Mouse (Mus musculus) yolk sac, embryonic 10.5 days (tissue): ENCODE results near the gene Mmadhc.
A peak's percentile ranks its signal among the peaks of the same experiment; 100 is the strongest.

Experiments used
- DNase-seq: peaks from one replicate; pipeline ENCODE4 v3.0.0-alpha.2; 2017; ENCODE audit warnings: low spot score

Mmadhc gene

DNA sequence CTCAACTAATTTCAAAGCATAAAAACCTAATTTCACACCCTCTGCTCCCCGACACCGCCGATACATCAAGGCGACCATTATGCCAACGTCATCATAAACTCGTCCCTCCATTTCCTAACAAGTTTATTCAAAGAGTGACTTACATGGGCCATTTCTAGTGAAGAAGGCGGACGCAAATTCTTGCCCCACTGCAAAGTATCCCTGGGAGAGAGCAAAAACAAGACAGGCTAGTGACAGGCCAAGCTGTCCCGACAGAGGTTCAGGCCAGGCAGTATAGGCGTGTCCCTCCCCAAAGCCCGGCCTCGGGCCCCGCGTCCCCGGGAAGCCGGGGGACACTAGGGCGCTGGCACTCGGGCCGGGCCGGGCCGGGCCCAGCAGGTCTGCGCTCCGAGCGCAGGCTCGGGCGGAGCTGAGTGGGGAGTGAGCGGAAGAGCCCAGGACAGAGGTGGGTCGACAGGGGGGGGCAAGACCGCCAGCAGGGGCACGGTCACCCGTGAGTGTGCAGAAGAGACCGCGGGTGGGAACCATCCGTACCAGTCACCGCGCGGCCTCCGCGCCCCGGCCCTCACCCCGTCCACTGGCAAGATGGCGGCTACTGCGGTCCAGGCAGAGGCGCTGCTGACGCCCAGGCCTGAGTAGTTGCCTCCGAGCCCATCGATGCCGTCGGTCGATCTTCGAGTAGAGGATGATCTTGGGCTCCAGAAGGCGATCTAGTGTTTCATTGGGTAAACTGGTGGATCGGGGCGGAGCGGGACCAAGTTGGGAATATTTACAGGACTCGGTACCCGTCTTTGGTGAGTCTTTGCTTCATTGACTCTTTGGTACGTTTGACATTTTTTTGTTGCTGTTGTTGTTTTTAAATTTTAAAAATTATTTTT is at the start of gene Mmadhc:
Gene Mmadhc (minus strand): TSS at position 693 of the 878 bp plus-strand sequence.
- peak; percentile 94 for DNase-seq

DNA sequence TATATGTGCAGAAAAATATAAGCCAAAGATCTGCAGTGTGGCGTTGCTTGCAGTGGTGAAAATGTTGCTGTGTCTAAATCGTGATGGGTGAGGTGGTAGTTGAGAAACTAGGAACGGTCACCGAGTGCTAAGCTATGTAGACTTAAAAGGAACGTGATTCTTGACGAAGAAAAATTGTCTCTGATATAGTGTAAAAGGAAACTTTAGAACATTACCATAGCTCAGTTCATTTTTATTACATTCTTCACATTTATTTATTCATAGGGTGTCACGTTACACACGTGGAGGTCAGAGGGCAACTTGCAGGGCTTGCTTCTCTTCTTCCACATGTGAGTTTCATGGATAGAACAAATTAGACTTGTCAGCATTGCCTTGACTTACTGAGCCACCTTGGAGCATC is 47.0 kb upstream of the Mmadhc start:
- no peak for DNase-seq

DNA sequence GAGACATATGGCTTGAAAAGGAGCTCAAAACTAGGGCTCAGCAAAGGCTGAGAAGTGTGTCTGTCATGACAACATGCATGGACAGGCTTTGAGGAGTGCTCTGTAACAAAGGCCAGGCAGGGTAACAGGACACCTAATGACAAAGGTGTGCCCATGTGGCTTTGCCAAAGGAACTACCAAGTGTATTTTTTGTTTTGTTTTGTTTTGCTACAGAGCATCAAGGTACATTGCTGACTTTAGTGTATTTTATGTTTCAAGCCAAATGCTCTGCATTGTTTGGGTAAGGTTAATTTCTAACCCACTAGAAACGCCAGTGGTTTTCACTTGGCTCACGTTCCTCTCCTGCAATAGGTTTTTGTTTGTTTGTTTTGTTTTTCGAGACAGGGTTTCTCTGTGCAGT is 42.5 kb upstream of the Mmadhc start:
- DNase-seq = no peak

DNA sequence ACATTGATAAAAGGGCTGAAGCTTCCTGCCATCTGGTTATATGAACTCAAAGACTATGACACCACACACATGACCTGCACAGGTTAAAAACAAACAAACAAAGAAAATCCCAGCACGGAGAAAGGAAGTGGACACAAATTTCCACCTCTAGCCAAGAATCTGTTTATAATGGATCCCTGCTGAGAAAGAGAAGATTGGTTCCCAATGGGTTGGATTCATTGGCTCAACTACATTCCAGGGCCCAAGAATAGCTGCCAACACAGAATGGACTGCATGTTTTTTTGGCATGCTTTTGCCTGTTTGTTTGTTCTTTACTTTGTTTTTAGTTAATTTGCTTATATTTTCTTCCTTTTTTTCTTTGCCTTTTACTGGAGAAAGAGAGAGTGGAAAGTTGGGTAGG is 41.0 kb upstream of the Mmadhc start:
- no peak for DNase-seq

DNA sequence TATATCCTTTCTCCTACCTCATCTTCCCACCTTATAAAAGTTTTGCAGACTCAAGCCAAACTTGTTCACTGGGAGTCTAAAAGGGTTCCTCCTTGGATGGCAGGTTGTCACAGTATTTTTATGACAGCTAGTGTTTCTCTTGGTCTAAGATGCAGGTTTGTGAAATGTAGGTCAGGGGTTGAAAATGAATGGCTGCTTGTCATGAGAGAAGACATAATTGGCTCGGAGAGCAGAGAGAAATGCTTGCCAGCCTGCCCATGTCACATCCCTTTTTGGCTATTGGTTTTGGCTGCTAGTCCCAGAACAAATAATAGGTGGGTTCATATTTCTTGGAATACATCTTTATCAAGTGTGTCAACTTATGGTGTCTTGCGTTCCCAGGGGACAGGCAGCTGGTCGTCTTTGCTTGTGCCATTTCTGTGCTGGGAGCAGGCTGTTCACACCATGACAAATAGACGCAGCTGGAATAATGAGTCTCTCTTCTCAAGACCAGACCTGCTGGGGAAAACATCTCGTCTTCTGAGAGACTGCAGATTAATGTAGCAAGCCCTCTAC is 35.2 kb upstream of the Mmadhc start:
- no peak for DNase-seq

DNA sequence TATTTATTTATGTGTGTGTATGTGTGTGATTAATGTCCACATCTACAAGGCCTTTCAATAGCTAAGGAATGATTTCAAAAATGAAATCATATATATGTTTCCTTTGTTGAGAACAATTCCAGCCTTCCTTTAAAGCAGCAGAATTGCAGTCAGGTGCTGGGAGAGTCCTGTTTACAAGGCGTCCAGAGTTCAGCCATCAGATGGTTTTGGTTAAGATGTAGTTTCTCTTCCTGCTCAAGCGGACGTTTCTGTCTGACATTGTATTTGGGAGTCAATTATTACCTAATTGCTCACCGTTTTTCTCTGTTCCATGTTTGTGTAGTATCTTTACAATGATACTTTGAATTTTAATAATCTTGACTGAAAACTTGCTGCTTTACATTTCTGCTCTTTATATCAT is 31.6 kb upstream of the Mmadhc start:
- no peak for DNase-seq

DNA sequence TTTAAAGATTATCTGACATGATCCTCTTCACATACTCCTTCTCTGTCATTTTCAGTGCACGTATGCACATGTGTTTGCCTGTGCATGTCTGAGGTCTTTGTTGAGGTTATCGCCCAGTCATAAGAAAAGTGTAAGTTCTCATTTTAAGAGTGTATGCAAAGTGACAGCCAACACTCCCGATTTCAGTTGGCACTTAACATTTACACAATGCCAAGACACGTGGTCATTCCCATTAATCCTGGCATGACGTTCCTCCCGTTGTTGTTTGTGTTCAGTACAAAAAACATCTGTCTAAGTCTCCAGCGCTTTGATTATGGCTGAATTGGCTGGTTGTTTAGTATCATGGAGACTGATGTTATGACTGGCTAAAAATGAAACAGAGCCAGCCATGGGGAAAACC is 28.2 kb upstream of the Mmadhc start:
- no peak for DNase-seq

DNA sequence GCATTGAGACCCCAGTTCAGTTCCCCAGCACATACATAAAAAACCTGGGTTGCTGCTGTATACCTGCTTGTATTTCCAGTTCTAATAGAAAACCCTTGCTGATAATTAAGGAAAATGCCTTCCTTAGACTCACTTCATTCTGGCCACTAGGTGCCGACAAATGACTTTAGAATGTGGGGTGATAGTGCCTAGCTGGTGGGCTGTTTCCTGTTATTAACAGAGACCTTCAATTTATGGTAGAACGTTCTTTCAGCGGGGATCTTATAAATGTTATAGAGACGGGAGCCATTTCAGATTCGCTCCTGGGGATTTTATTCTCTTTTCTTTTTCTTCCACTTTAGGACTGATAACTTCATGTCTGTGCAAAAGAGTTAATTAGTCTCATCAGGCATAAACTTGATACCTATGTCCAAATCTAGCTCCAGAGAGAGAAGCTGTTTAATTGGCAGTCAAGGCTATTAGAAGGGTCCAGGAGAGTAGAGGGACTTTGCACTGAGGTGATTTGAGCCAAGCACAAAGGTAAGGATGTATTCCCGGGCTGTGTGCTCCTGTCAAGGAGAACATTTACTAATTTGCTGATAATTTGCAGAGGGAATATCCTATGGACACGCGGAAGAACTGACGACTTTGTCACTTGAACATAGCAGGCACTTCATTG is 10.2 kb upstream of the Mmadhc start:
- DNase-seq = peak; percentile 36

DNA sequence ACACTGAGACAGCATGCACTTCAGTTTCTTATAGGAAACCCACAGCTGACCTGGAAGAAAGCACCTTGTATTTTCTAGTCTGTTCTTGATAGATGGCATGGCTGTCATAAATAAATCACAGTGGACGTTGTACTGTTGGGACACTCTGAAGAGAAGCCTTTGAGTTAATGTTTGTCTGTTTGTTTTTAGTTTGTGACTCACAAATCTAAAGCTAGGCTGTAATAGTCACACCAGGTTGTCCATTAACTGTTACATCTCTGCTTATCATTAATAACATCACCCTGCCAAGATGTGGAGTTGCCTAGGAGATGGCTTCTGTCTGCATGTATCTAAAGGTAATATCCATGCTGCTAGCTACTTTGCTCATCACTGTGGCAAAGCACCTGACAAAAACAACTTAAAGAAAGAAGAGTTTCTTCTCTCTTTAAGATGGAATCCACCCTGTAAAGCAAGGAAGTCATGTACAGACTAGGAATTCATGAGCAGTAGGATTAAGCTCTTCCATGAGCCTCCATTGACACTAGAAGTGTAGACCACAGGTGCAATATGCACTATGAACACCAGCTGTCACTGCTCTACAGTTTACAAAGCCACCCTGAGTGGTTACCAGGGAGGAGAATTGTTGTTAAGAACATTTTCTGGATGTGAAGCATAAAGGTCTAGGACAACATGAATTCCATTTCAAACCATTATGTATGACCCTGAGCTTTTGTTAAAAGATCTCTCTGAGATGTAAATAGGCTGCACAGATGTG is 8.4 kb upstream of the Mmadhc start:
- DNase-seq = peak; percentile 28

DNA sequence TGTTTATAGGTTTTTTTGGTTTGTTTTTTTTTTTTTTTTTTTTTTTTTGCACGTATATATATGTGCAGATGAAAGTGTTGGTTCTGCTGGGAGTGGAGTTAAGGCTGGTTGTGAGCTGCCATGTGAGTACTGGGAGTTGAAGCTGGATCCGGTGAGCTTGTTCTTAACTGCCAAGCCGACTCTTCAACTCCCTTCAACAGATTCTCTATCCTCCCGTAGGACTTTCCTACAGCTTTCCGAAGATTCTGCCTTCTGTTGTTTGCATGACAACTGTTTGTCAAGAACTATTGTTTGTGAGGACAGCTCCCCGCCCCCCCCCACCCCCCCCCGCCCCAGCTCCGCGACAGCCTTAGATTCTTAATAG is 368 bp upstream of the Mmadhc start:
- DNase-seq = no peak

DNA sequence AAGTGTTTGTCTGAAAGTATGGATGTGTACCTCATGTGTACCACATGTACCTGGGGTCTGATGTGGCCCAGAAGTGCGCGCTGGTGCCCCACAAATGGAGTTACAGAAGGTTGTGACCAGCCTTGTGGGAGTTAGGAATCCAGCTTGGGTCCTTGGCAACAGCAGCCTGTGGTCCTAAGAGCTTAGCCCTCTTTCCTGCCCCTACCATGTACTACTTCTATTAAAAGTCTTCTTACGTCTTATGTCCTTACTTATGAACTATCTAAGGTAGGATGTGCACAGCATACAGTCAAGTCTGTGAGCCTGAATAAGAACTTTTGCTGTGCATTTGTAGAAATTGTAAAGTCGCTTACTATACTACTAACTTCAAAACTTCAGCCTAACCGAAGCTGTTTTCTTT is 1.0 kb downstream of the Mmadhc start:
- no peak for DNase-seq

DNA sequence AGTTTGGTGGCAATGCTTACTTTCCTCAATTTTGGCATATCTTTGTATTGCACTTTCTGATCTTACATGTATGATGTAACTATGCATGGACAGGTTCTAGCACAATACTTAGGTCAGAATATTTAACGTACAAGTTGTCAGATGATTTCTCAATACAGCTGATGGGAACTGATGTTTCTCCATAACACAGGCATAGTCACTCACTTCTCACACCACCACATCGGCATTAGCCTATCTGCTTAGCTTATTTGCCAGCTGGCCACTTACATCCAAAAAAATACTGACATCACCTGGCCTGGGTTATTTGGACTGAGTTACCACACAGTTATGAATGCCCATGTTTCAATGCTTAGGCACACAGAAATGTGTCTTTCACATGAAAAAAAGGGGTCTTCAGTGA is 2.5 kb downstream of the Mmadhc start:
- no peak for DNase-seq

DNA sequence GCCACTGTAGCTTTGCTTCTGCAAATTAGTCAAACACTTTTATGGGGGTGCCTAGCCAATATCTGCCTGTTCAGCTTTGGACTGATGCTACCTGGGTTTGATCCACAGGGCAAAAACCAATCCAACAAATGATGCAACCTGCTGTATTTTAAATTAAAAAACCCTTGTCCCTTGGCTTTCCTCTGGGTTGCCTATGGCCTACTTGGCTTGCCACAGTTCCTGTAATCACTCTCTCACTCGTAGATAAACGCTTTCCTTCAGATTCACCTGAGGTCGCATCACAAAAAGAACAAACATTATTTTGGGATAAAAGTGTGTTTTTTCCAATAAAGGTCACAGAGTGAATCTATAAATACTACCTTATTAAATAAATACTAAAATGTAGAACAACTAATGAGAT is 3.0 kb downstream of the Mmadhc start:
- DNase-seq = no peak

DNA sequence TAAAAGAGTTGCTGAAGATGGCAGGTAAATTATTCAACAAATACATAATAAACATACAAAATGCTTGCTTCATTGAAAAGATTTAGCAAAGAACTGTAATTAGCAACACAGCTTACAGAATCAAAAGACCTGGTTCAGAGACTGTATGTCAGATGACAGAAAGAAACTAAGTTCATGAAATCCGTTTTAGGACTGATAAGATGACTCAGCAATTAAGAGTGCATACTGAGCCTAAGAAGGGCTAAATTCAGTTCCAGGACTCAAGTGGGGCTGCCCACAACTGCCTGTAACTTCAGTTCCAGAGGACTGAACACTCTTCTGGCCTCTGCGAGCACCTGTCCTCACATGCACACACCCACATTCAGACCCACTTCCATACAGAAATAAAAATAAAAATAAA is 4.7 kb downstream of the Mmadhc start:
- DNase-seq = no peak

DNA sequence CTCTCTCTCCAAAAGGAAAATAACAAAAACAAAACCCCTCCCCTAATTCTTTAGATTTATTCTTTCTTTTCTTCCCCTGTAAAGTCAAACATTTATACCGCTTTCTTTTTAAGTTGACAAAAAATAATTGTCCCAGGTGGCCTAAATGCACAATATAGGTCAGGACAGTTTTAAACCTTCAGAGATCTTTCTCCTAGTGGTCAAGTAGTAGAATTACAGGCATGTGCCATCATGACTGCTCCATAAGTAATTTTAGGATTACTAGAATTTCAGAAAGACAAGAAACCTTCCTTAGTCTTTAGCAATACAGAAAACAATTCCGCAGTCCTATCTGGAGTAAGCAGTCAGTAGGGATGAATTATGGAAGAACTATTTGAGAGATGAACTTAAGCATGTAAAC is 5.8 kb downstream of the Mmadhc start:
- no peak for DNase-seq

DNA sequence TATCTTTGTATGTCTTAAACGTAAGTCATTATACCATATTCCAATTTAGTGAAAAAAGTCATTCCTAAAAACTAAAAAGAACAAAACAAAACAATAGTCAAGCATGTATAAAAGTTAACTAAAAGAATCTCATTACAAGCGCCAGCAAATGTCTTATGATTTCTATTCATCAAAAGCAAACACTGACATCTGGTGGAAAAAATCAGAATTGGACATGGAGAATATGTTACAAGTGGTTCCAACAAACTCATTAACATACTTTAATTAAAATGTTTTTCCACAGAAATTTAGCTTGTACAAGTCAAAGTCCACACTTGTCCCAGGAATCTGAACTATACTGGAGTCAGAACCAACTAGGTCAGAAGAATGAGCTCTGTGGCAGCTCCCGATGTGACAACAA is 11.8 kb downstream of the Mmadhc start:
- no peak for DNase-seq

DNA sequence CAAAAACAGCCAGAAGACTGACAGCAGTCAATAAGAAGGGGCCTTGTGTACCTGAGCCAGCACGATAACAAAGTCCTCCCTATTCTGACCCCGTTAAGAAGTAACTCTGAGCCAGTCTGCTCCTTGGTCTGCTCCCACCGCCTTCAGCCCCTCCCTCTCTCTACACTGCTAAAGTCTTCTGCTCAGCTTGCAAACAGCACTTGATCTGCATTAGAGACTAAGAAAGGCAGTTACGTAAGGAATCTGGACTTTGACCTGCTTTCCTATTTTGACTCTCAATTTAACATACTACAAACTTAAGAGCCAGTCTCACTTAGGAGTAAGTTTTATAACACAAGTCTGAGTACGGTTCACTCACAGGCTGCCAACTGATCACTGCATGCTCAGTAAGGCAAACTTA is 12.6 kb downstream of the Mmadhc start:
- DNase-seq = peak; percentile 83

DNA sequence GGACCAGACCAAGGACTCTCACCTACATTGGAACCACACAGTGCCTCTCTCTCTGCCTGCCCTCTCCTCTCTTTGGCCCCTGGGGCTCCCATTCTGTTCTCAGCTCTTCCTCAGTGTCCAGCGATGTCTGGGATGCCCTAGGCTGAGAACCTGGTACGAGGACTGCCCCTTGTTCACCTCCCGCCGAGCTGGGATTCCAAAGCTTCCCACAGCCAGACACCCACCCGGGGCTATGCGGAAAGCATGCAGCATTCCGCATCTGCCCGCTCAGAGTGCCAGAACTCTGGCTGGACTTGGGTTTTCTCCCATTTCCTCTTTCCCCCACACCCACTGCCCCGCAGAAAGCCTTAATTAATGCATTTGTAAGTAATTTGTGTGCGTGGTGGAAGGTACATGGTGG is 19.9 kb downstream of the Mmadhc start:
- DNase-seq = peak; percentile 27

DNA sequence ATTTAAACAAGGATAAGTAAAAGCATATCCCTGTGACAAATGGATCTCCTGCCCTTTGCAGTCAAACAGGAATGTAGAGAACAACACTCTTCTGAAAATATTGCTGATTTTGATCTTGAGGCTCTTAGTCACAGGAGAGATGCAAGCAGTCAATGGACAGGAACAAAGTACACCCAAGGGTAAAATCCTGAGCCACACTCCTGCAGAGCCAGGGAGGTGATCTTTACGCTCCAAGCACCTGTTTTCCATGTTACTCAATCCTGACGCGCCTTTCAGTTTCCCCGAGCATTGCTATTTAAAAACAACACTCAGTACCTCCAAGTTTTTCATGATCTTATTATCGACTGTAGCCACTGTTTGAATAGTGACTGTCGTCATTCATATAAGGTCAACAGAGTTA is 23.2 kb downstream of the Mmadhc start:
- DNase-seq = peak; percentile 45

DNA sequence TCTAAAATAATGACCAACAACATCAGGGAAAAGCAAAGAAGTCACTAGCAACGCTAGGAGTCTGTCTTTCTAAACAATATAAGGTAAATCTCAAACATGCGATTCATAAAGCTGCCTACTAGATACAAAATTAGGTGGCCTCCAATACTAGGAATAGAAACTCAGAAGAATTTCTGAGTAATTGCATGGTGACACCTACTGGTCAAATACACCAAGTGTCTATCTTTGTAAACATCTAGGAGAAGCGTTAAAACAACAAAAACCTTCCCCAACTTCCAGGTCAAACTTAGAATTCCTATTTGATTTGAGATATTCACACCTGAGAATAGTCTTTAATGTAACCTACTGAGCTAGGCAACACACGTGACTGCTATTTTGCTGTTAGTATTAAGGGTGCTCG is 24.4 kb downstream of the Mmadhc start:
- no peak for DNase-seq

DNA sequence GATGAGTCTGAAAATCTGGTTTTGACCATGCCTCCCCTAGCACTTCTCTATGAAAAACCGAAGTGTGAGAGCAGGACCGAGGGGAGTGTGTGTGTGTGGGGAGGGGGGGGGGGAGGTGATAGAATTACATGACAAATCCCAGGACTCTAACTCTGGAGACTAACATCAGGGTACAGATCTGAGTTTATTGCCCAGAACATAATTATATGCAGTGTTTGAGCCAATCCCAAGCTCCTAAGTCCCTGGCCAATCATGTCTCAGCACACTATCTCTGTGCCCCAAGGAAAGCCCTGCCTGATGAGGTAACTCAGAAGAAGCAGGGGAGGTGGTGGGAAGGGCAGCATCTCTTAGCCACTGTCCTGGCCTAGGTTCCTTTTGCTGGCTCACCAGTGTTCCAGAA is 28.1 kb downstream of the Mmadhc start:
- no peak for DNase-seq

DNA sequence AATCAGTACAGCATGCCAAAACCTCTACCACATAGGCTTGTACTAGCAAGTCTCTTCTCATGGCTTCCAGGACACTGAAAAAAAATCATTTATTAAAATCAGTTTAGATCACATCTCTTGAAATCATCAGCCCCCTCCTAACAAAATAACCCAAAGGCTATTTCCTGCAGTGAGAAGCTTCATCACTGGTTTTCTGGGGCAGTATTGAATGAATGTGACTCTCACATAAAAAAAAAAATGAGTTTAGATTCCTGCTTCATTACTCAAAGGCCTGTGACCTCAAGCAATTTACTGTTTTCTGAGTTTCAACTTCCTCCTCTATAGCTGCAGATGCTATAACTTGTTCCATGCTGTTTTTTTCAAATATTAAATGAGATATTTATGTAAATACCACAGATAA is 29.6 kb downstream of the Mmadhc start:
- no peak for DNase-seq
